Mouse (Mus musculus) liver, adult 2 months (tissue): ENCODE measurements around the gene Jakmip3. TPM values are rescaled to one million over a fixed set of nuclear protein-coding genes. Genes with fewer than 3 reads are reported as not detected.

Source experiments
- DNase-seq: peaks from one replicate; pipeline ENCODE4 v3.0.0-alpha.2; 2011; ENCODE audit warnings: low read depth, low spot score; ENCODE audit errors: extremely low read depth
- H3K27ac ChIP-seq: fragments of 200-500 bp; replicated peaks from 2 replicates; pipeline ENCODE4 v1.5.1; 2012; ENCODE audit warnings: low read depth, mild to moderate bottlenecking, control low read depth, inconsistent platforms, low read length; ENCODE audit not compliant: insufficient read depth
- H3K27me3 ChIP-seq: fragments of 200-500 bp; 2 replicates; pipeline ENCODE4 v1.6.1; 2012; ENCODE audit warnings: mild to moderate bottlenecking, moderate library complexity, low read length, inconsistent platforms; ENCODE audit not compliant: control insufficient read depth, insufficient read depth
- H3K36me3 ChIP-seq: fragments of 200-500 bp; 2 replicates; pipeline ENCODE4 v1.6.1; 2012; ENCODE audit warnings: low read length, inconsistent platforms; ENCODE audit not compliant: control insufficient read depth, insufficient read depth
- H3K4me1 ChIP-seq: fragments of 200-500 bp; 2 replicates; pipeline ENCODE4 v1.6.1; 2011; ENCODE audit warnings: low read length; ENCODE audit not compliant: control insufficient read depth, insufficient read depth
- H3K4me3 ChIP-seq: fragments of 200-500 bp; 2 replicates; pipeline ENCODE4 v1.5.1; 2011; ENCODE audit warnings: low read depth, mild to moderate bottlenecking, control low read depth, low read length, moderate library complexity; ENCODE audit not compliant: insufficient read depth
- H3K79me2 ChIP-seq: fragments of 200-500 bp; 2 replicates; pipeline ENCODE4 v1.6.1; 2012; ENCODE audit warnings: inconsistent platforms, mild to moderate bottlenecking, low read length, moderate library complexity; ENCODE audit not compliant: control insufficient read depth, insufficient read depth
- H3K9ac ChIP-seq: fragments of 200-500 bp; 2 replicates; pipeline ENCODE4 v1.6.1; 2012; ENCODE audit warnings: low read depth, mild to moderate bottlenecking, control low read depth, inconsistent platforms, low read length
- CTCF ChIP-seq: fragments of 200-500 bp; IDR thresholded peaks from 2 replicates; pipeline ENCODE4 v1.5.1; 2011; ENCODE audit warnings: low read depth, low read length, control low read depth
- POLR2A ChIP-seq: fragments of 200-500 bp; IDR thresholded peaks from 2 replicates; pipeline ENCODE4 v1.6.1; 2011; ENCODE audit warnings: low read length, control low read depth; ENCODE audit not compliant: insufficient read depth; ENCODE audit errors: extremely low read depth
- WGBS: fragments of 180-500 bp; shearing (Covaris S2); methylation state at CpG from one replicate; pipeline ENCODE4 v1.1.7; 2018; 5-methylcytosine and 5-hydroxymethylcytosine counted together
- polyA plus RNA-seq: library from polyadenylated mRNA; depleted of rRNA; stranded (reverse); fragments of >200 nt; gene quantifications from 2 replicates; pipeline ENCODE4 v1.2.3, GENCODE M21; 2012
- total RNA-seq: library from RNA; depleted of rRNA; stranded (reverse); fragments of >200 nt; gene quantifications from 2 replicates; pipeline ENCODE4 v1.2.3, GENCODE M21; 2014

Gene Jakmip3
- total and polyA plus RNA-seq, 2 experiments = 0.02 TPM; not detected in 1

DNA sequence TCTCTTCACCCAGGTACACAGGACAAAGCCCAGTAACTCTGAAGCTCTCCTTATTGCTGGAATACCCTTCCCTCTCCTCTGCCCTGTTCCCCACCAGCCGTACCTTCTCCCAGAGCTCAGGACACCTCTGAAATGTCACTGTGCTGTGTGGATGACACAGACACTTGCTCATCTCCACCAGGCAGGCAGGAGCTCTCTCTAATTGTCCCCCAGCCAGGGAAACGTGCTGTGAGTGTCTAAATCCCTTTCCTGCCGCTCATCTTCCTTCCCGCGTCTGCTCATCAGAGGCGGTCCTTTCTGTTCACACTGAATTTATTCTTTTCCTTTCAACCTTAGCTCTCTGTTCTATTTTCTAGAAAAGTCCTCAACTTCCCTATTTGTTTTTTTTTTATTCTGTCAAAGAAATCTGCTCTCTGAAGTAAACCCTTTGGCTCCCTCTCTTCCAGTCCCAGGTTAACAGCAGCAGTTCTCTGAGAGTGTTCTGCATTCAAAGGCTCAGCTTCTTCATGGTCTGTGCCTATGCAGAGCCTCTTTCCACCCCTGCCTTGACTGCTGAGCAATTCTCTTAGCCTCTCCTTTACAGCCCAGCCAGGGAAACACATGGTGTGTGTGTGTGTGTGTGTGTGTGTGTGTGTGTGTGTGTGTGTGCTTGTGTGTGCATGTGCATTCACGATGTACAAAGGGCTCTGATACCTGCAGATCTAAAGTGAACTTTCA, 69.4 kb downstream of the Jakmip3 start:
- H3K27ac ChIP-seq = no peak overlapping the region
- DNase-seq = no peak
- no peak overlapping the region for H3K4me3 ChIP-seq
- H3K36me3 ChIP-seq = no peaks in the 10 kb centered on the region
- TF ChIP-seq CTCF = no peak
- no peak for TF ChIP-seq POLR2A
- H3K9ac ChIP-seq = no peak overlapping the region
- 68% methylated on average over 7 of the region's 7 CpGs for WGBS
- no peaks in the 10 kb centered on the region for H3K4me1 ChIP-seq
- H3K79me2 ChIP-seq = no peaks in the 10 kb centered on the region
- H3K27me3 ChIP-seq = no peaks in the 10 kb centered on the region; the same call in 1 of the 2 replicates

DNA sequence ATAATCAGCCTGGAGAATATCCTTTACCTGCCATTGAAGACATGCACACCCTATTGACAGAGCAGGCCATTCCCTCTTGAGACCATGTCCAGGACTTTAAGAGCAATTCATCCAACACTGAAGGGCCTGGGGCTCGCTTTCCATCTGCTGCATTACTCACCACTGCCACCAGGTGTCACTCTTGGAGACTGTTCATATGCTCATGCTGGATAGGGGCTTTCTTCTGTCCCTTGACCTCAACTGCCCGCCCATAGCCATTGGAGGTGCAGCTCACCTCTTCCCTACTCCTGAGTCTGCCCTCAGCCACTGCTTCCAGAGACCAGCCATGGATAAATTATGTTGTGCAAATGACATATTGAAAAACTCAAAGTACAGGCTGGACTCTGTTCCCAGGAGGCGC, 70.5 kb downstream of the Jakmip3 start:
- H3K27ac ChIP-seq = no peak overlapping the region
- no peaks in the 10 kb centered on the region for H3K79me2 ChIP-seq
- WGBS = 34% methylated on average over 3 of the region's 3 CpGs

DNA sequence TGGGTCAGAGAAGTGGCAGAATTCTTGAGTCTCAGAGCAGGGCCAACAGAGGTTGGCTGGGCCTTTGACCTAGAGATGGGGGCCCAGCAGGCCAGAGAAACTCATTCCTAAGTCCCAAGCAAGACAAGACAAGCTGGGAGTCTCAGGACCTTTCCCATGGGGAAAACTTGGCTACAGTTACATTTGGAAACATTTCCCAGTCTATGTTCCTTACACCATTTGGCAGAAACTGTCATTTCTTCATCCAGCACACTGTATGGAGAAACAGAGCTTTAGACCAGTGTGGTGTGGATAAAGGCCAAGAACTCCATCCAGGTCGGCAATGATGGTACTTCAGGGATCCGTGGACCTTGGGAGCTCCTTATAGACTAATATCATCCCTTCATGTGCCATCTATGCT, 71.1 kb downstream of the Jakmip3 start:
- DNase-seq = no peak
- WGBS = 86% methylated on average over 2 of the region's 2 CpGs
- no peak overlapping the region for H3K27ac ChIP-seq

More for the DNA sequence above, 70.5 kb downstream of the Jakmip3 start:
- DNase-seq = peak; percentile 29
- Histone ChIP-seq H3K4me3 (no peak overlapping the region), H3K4me1 (no peaks in the 10 kb centered on the region), H3K27me3 (no peaks in the 10 kb centered on the region; the same call in 1 of the 2 replicates), H3K9ac (no peak overlapping the region), H3K36me3 (no peaks in the 10 kb centered on the region)
- TF ChIP-seq POLR2A = no peak
- peak; percentile 77 for TF ChIP-seq CTCF

DNA sequence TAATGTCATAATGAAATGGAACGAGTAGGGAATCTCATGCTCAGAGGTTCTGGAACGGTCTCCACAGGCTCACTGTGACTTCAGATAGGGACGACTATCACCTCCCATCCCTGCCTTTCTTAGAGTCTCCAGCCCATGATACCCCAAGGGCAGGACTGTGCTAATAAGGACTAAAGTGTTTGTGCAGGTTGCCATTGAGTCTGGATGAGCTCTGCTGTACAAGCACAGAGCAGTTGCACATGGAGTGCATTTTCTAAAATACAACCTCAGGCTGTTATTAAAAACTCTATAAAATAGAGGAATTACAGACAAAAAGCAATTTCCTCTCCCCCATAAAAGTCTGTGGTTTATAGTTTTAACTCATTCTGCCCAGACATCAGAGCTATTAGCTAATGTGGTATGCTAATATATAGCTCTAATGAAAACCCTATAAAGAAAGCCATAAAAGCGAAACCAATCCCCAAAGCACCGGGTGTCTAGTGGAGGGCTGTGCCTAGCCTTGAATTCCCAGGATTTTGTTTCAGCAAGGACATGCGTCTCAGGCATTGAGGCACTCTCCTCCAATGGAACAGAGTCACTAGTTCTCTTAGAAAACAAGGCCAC, 72.3 kb downstream of the Jakmip3 start:
- no peaks in the 10 kb centered on the region for H3K36me3 ChIP-seq
- no peaks in the 10 kb centered on the region for H3K4me1 ChIP-seq
- TF ChIP-seq CTCF (no peak), POLR2A (no peak)
- no peak for DNase-seq
- H3K79me2 ChIP-seq = no peaks in the 10 kb centered on the region
- H3K27me3 ChIP-seq = no peaks in the 10 kb centered on the region; the same call in 1 of the 2 replicates
- H3K9ac ChIP-seq = no peak overlapping the region
- no peak overlapping the region for H3K4me3 ChIP-seq
- H3K27ac ChIP-seq = no peak overlapping the region
- 79% methylated on average over 6 of the region's 6 CpGs for WGBS

More for the DNA sequence above, 71.1 kb downstream of the Jakmip3 start:
- no peak overlapping the region for H3K4me3 ChIP-seq
- no peaks in the 10 kb centered on the region for H3K79me2 ChIP-seq
- H3K9ac ChIP-seq = no peak overlapping the region
- TF ChIP-seq POLR2A (no peak), CTCF (no peak)
- no peaks in the 10 kb centered on the region for H3K4me1 ChIP-seq
- H3K27me3 ChIP-seq = no peaks in the 10 kb centered on the region; the same call in 1 of the 2 replicates
- no peaks in the 10 kb centered on the region for H3K36me3 ChIP-seq

DNA sequence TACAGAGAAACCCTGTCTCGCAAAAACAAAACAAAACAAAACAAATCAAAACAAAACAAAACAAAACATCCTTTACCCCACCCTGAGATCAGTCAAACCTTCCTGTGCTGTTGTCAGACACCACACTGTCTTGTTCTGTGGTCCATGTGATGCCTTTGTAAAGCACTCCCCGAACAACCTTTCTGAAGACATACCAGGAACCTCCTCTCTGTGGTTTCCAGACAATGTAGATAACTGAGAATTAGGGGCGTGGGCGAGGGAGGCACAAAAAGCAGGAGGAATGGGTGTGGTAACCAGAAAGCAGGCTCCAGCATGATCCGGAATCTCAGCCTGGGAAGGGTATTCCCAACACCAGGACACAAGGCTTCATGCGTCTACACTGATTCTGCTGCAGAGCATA, 74.6 kb downstream of the Jakmip3 start:
- H3K79me2 ChIP-seq = no peaks in the 10 kb centered on the region
- no peak for DNase-seq
- TF ChIP-seq POLR2A (no peak), CTCF (no peak)
- no peak overlapping the region for H3K4me3 ChIP-seq
- no peak overlapping the region for H3K9ac ChIP-seq
- 84% methylated on average over 6 of the region's 6 CpGs for WGBS
- H3K36me3 ChIP-seq = no peaks in the 10 kb centered on the region
- H3K4me1 ChIP-seq = no peaks in the 10 kb centered on the region
- H3K27me3 ChIP-seq = no peaks in the 10 kb centered on the region; the same call in 1 of the 2 replicates
- no peak overlapping the region for H3K27ac ChIP-seq

DNA sequence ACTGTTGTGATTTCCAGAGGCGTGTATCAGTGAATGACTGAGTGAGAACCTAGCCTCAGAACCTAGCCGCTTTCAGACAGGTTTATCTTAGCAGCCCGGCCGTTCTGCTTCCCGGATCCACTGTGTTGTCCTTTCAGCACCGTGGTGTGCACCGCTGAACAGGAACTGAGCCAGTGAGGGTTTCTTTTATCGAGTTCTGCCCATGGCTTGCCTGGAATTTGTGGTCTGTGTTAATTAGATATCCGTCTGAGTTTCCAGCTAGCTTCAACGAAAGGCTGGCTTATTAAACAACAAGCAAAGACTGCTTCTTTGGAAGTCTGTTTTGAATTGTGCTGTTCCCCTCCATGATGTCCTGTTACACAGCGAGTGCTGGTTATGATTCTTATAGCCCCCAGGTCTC, 75.8 kb downstream of the Jakmip3 start:
- no peak for TF ChIP-seq POLR2A
- no peak for TF ChIP-seq CTCF

More for the DNA sequence above, 75.8 kb downstream of the Jakmip3 start:
- no peak for DNase-seq
- Histone ChIP-seq H3K27me3 (no peaks in the 10 kb centered on the region; the same call in 1 of the 2 replicates), H3K27ac (no peak overlapping the region), H3K79me2 (no peaks in the 10 kb centered on the region), H3K4me3 (no peak overlapping the region), H3K9ac (no peak overlapping the region), H3K36me3 (no peaks in the 10 kb centered on the region), H3K4me1 (no peaks in the 10 kb centered on the region)
- WGBS = 72% methylated on average over 11 of the region's 11 CpGs
